Mouse (Mus musculus): ENCODE data around the gene Lin28a.
A peak's percentile ranks its signal among the peaks of the same experiment; 100 is the strongest.

Lin28a gene

DNA sequence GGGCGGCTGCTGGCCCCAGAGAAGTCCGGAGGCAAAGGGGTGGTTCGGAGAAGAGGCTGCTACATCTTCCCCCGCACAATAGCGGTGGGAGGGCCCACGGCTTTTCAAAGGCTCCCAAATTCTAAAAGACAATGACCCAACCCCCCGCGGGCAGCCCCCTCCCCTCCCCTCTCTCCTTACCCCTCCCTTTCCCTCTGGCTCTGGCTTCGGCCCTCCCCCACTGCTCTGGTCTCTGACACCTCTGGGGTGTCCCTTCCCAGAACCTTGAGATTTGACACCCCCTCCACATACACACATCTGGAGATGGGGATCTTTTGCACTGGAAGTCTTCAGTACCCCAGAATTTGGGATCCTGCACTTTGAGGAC lies at the start of gene Lin28a:
Gene Lin28a (minus strand): TSS at position 63 of the 367 bp plus-strand sequence.
- DNase-seq (ENCODE audit: low read depth), result no peak

GRCm38 (mm10) chr4:134067833-134068544 lies 49.3 kb upstream of the Lin28a start:
- no peak for DNase-seq (ENCODE audit: low read depth)

- DNase-seq (ENCODE audit: low read depth), result no peak
These were observed 48.7 kb upstream of the Lin28a start for GRCm38 (mm10) chr4:134067383-134067782.

- no peak for DNase-seq (ENCODE audit: low read depth)
These were observed 46.9 kb upstream of the Lin28a start for GRCm38 (mm10) chr4:134065431-134066004.

DNA sequence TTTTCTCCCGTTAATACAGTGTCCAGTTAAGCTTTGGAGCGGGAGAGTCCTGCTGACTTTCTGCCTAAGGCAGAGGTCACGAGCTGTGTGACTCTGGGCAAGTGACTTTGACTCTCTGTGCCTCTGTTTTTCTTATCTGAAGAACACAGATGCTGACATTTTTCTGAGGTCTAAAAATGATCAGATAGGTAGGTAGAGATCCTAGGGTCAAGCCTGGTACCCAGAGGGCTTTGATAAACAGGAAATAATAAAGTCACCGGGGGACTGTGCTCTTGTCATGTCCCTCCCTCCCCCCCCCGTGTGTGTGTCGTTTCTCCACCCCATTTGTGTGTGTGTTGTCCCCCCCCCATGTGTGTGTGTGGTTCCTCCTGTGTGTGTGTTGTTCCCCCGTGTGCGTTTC lies 43.9 kb upstream of the Lin28a start:
- no peak for DNase-seq (ENCODE audit: low read depth)

GRCm38 (mm10) chr4:134061944-134062446 lies 43.4 kb upstream of the Lin28a start:
- no peak for DNase-seq (ENCODE audit: low read depth)

- peak; percentile 15 for DNase-seq (ENCODE audit: low read depth)
These were observed 42.7 kb upstream of the Lin28a start for GRCm38 (mm10) chr4:134061166-134061830.

GRCm38 (mm10) chr4:134060135-134060865 lies 41.7 kb upstream of the Lin28a start, which contains the start of gene Crybg2:
Crybg2 (plus strand) TSS chr4:134060815.
- DNase-seq (ENCODE audit: low read depth), result no peak

DNA sequence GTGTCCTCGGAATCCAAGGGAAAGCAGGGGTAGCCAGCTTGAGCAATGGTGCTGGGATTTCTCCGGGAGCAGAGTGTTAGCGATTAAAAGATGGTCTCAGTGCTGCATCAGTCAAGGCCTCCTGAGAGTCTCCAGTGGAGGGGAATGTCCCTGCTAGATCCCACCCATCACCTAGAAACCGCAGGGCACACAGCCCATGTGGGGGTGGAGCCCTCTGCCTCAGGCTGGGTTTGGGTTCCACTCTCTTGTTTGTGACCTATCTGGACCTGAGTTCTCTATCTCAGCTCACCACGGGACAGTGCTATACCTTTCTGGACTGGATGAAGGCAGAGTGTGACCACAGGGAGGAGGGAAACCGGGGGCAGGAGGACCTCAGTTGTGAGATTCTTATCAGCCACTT lies 40.3 kb upstream of the Lin28a start:
- DNase-seq (ENCODE audit: low read depth), result no peak

GRCm38 (mm10) chr4:134058166-134058715 lies 39.6 kb upstream of the Lin28a start:
- DNase-seq (ENCODE audit: low read depth), result no peak

GRCm38 (mm10) chr4:134053538-134053937 lies 34.9 kb upstream of the Lin28a start, which contains the start of gene Zfp683:
Zfp683 (plus strand) TSS chr4:134053838.
- no peak for DNase-seq (ENCODE audit: low read depth)

- DNase-seq (ENCODE audit: low read depth), result peak; percentile 46
These were observed 33.9 kb upstream of the Lin28a start for GRCm38 (mm10) chr4:134052560-134052959.

- no peak for DNase-seq (ENCODE audit: low read depth)
These were observed 33.3 kb upstream of the Lin28a start for GRCm38 (mm10) chr4:134051912-134052311.

DNA sequence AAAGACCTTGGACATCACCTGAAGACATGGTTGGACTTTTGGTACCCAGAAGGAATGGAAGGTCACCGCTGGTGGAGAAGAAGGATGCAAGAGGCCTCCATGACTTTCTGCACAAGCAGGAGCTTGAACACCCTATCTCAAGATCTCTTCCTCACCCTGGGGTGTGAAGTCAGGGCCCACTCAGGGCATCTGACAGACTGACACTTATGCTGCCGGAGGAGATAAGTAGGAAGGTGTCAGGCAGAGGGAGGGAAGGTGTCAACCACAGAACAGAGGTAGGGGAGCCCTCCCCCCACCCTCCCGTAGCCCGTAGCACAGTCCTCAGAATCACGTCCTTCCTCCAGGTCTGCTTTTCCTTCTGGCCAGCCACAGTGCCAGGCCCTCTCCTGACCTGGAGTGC lies 29.0 kb upstream of the Lin28a start:
- DNase-seq (ENCODE audit: low read depth), result no peak

DNA sequence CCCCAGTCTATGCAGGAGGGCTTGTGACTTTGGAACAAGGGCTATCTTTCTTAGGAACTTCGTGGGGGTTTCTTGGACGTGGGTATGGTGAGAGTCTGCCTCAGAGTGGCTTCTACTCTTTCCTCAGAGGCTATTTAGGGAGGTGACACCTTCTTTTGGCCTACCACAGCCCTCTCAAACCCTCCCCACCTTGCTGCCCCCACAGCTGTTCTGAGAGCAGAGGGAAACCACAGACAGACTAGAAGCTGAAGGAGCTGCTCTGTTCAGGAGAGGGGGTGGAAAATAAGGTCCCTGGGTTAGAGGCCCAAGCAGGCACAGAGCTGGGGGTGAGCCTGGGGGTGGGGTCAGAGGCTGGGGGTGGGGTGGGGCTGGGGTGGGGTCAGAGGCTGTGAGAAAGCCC lies 24.4 kb upstream of the Lin28a start:
- DNase-seq (ENCODE audit: low read depth), result no peak

DNA sequence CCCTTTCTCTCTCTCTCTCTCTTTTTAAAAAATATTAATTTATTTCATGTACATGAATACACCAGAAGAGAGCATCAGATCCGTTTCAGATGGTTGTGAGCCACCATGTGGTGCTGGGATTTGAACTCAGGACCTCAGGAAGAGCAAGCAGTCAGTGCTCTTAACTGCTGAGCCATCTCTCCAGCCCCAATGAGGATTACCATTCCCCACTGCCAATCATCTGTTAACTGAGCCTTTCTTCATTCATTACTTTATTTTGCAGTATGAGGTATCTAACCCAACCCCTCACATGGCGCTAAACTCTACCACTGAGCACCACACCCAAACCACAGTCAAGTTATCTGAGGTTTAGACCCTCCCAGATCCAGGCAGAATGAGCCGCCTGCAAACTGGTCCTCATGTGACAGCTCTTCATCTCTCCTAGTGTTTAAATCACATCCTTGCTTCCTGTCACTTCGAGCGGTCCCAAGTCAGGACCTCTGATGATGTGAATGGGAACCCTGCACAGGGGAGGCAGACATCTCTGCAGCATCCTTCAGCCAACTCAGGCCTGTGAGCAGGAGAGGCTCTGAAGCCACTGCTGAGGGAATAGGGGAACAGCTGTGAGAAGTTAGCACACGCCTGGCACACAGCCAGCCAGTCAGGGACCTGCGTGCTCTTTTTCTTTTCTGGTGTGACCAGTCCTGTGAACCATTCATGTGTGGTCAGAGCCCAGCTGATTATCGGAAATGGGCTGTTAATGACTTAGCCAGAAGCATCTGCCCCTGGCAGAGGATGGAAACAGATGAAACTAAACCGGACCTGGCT lies 22.9 kb upstream of the Lin28a start:
- DNase-seq (ENCODE audit: low read depth), result peak; percentile 56

DNA sequence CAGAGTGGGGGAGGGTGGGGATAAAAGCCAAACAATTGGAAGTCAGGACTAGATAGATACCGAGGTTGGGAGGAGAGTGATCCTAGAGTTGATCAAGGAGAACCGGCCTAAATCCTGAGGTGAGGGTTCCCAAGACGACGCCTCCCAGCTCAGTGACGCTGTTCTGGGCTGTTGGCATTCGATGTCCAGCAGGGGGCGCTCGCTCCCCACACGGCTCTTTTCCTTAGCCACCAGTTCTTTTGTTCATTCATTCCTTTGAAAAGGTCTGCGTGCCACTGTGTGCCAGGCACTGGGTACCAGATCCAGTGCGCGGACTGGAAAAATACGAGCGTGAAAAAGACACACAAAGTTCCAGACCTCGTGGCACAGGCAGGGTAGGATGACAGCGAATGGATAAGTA lies 17.3 kb upstream of the Lin28a start:
- DNase-seq (ENCODE audit: low read depth), result peak; percentile 84

DNA sequence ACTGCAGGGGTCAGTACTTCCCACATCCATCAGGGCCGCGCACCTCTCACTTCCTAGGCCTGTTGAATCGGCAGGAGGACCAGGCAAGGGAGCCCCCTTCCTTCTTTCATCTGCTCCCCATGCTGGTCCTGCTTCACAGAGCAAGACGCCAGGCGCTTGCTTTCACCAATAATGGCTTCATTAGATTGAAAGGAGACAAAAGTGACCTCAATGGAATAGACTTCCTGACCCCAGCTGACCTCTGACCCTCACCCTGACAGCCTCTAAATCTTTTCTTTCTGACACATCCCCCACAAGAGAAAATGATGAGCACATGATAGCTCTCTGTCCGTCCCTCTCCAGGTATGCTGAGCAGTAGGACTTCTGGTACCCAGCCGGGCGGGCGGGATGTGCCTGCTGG lies 7.2 kb upstream of the Lin28a start:
- no peak for DNase-seq (ENCODE audit: low read depth)

DNA sequence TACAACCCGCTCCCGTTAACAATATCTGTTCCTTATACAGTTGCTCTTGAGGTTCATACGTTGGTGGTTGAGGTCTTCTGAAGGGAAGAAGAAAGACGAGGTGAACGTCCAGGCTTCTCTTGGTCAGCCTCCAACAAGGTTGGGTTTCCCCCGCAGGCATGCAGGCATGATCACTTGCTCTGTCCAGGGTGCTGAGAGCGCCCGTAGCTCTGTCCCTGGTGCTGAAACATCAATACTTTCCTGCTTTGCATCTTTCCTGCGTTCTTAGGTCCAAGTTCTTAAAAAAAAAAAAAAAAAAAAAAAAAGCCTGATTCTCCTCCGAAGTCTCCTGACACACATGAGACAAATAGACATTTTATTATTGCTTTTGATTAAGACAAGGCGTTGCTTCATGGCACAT lies 2.0 kb upstream of the Lin28a start:
- peak; percentile 79 for DNase-seq (ENCODE audit: low read depth)

DNA sequence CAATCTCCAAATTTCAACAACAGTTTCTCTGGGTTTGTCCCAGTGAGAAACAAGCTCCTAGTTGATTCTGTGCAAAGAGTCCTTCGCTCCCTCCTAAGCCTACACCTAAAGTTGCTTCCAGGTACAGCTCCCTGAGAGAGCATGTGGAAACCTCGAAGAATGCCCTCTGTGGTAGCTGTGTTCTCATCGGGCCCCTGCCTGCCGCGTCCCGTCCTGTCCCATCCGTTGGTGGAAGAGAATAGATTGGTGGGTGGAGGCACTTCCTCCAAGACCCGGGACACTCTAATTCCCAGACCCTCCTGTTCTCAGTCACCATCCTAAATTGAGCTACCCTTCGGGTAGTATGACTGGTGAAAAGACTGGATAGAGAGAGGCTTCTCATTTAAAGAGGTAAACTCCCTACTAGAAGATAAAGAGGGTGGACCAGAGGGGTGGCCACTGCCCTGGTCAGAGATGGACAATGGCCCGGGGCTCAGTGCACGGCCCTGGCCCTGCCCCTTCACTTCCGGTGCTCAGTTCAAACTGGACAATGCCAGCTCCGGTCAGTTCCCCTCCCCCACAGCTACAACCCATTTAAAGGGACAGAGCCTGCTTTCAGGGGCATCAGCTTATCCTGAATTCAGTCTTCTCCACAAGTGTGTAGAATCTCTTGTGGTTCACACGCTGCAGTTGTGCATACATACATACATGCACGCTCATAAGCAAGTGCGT lies 1.2 kb upstream of the Lin28a start:
- DNase-seq (ENCODE audit: low read depth), result no peak

DNA sequence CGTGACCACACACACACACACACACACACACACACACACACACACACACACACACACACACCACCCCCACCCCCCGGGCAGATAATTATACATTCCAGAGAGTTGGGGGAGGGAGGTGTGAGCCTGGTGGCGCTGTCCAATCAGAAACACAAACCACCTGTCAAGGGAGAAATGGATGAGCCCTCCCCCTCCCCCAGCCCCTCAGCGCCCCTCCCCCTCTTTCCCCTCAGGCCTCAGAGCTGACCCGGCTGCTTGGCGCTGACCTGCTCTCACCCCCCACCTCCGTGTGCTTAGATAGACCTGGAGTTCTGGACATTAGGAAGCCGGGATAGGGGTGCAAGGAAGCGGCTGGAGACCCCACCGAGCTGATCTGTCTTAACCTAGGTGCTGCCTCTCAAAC lies 569 bp upstream of the Lin28a start:
- no peak for DNase-seq (ENCODE audit: low read depth)

All from NIH3T3 (cell line).